Mouse (Mus musculus) forebrain, embryonic 13.5 days (tissue): ENCODE data around the gene Man2a1. TPM values are rescaled to one million over a fixed set of nuclear protein-coding genes. Genes with fewer than 3 reads are reported as not detected.

Experiments used
- ATAC-seq: fragments of 200-750 bp; cut with Nextera tagmentation; 2 replicates; pipeline ENCODE4 v1.8.0; 2017
- H3K27ac ChIP-seq: fragments of 300-500 bp; sonication (generic); 2 replicates; pipeline ENCODE4 v1.5.1; 2015; ENCODE audit warnings: inconsistent platforms, mild to moderate bottlenecking, moderate library complexity
- H3K27me3 ChIP-seq: fragments of 300-500 bp; sonication (generic); 2 replicates; pipeline ENCODE4 v1.6.1; 2015; ENCODE audit warnings: mild to moderate bottlenecking, inconsistent platforms
- H3K36me3 ChIP-seq: fragments of 300-500 bp; sonication (generic); 2 replicates; pipeline ENCODE4 v1.6.1; 2015; ENCODE audit warnings: mild to moderate bottlenecking, inconsistent platforms; ENCODE audit not compliant: poor library complexity, severe bottlenecking
- H3K4me1 ChIP-seq: fragments of 300-500 bp; sonication (generic); 2 replicates; pipeline ENCODE4 v1.6.1; 2015; ENCODE audit warnings: inconsistent platforms
- H3K4me2 ChIP-seq: fragments of 300-500 bp; sonication (generic); 2 replicates; pipeline ENCODE4 v1.6.1; 2015; ENCODE audit warnings: inconsistent platforms, mild to moderate bottlenecking, moderate library complexity
- H3K4me3 ChIP-seq: fragments of 300-500 bp; sonication (generic); 2 replicates; pipeline ENCODE4 v1.5.1; 2015; ENCODE audit warnings: mild to moderate bottlenecking, inconsistent platforms
- H3K9ac ChIP-seq: fragments of 300-500 bp; sonication (generic); 2 replicates; pipeline ENCODE4 v1.6.1; 2015; ENCODE audit warnings: mild to moderate bottlenecking, inconsistent platforms
- H3K9me3 ChIP-seq: fragments of 300-500 bp; sonication (generic); replicated peaks from 2 replicates; pipeline ENCODE4 v1.6.1; 2016; ENCODE audit warnings: inconsistent platforms
- WGBS: fragments of 180-500 bp; shearing (Covaris S2); methylation state at CpG from one replicate; pipeline ENCODE4 v1.1.7; 2015; 5-methylcytosine and 5-hydroxymethylcytosine counted together
- polyA plus RNA-seq: library from polyadenylated mRNA; unstranded; fragments of >200 nt; fragmentation: Nextera tagmentation; extraction: Ambion mirVana; gene quantifications from 2 replicates; pipeline ENCODE4 v1.2.1, GENCODE M21; 2015

Gene Man2a1
- polyA plus RNA-seq, 1 experiment from 2014 or later = 3.2 TPM

- Histone ChIP-seq H3K4me1 (0 out of 2 replicates have a peak, but pooled peaks cover 7% of the 10 kb centered on the region), H3K4me2 (no peak overlapping the region), H3K4me3 (no peak overlapping the region), H3K9me3 (no peaks in the 10 kb centered on the region), H3K36me3 (no peaks in the 10 kb centered on the region), H3K9ac (no peak overlapping the region), H3K27me3 (no peaks in the 10 kb centered on the region), H3K27ac (no peak overlapping the region)
- 84% methylated on average over 4 of the region's 4 CpGs for WGBS
- ATAC-seq = no peak
Measured at GRCm38 (mm10) chr17:64618996-64619395, 18.5 kb downstream of the Man2a1 start.

DNA sequence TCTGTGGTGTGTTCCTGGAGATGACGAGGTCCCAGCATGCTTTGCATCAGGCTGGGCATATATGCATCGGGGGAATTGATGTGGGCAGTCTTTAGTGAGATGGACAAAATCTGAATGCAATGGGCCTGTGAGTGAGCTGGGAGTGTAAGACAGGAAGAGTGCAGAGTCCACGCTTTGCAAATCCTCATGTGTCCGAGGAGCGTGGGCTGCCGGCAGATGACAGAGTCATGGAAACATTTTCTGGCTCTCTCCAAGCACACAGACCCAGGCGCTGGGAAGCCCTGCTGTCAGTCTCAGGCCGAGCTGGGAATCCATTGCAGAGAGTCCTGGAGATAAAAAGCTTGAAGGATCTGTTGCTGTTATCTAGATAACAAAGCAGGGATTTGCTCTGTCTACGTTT lies 19.6 kb downstream of the Man2a1 start:
- Histone ChIP-seq H3K4me1 (peaks cover 10% of the 10 kb centered on the region; the same call in 1 of the 2 replicates), H3K9ac (no peak overlapping the region), H3K27ac (no peak overlapping the region), H3K27me3 (no peaks in the 10 kb centered on the region), H3K9me3 (no peaks in the 10 kb centered on the region), H3K4me3 (no peak overlapping the region), H3K4me2 (no peak overlapping the region), H3K36me3 (no peaks in the 10 kb centered on the region)
- no peak for ATAC-seq
- whole genome bisulfite sequencing = 72% methylated on average over 9 of the region's 9 CpGs

- Histone ChIP-seq H3K27me3 (no peaks in the 10 kb centered on the region), H3K4me3 (no peak overlapping the region), H3K9ac (no peak overlapping the region), H3K36me3 (no peaks in the 10 kb centered on the region), H3K4me1 (peaks cover 10% of the 10 kb centered on the region; the same call in 1 of the 2 replicates), H3K27ac (no peak overlapping the region), H3K4me2 (no peak overlapping the region), H3K9me3 (no peaks in the 10 kb centered on the region)
- 86% methylated on average over 3 of the region's 3 CpGs for WGBS
- ATAC-seq = no peak
Measured at GRCm38 (mm10) chr17:64620627-64621026, 20.1 kb downstream of the Man2a1 start.

GRCm38 (mm10) chr17:64621226-64621625 lies 20.7 kb downstream of the Man2a1 start:
- H3K27me3 ChIP-seq = no peaks in the 10 kb centered on the region
- H3K9ac ChIP-seq = no peak overlapping the region
- ATAC-seq = no peak; the same call in 1 of the 2 replicates

DNA sequence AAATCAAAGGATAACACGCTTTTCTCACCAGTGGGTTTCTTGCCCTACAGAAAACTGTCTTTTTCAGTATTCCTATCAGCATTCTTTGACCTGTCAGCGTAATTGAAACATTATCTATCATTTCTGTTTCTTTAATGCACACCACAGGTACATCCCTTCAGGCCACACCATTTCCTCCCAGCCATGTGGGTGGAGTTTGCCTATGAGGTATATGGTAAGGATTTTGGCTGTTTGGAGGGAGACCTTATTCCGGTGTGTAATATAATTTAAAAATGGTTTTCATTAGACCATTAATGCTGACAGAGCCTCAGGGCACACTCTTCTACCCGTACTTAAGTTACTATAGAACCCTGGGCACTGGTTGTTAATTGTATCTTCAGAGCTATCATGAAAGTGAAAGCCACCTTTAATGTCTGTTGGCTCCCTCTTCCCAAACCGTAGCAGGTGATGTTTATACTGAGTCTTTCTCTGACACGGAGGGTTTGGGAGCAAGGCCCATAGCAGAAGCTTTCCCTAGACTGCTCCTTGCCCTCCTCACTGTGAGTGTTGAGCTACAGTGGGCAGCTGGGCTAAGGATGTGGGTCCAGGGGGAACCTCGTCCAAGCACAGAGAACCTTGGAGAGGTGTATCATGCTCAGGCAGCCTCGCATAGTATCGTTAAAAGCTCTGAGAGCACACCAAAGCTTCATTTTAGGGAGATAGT lies 21.3 kb downstream of the Man2a1 start:
- Histone ChIP-seq H3K4me1 (peaks cover 12% of the 10 kb centered on the region), H3K27ac (no peak overlapping the region), H3K9me3 (no peaks in the 10 kb centered on the region), H3K36me3 (no peaks in the 10 kb centered on the region), H3K4me3 (no peak overlapping the region), H3K9ac (no peak overlapping the region), H3K27me3 (no peaks in the 10 kb centered on the region), H3K4me2 (no peak overlapping the region)
- no peak for ATAC-seq
- 90% methylated on average over 9 of the region's 9 CpGs for WGBS

More at GRCm38 (mm10) chr17:64621226-64621625, 20.7 kb downstream of the Man2a1 start:
- H3K4me2 ChIP-seq = no peak overlapping the region
- 75% methylated on average over 8 of the region's 8 CpGs for WGBS
- H3K4me1 ChIP-seq = peaks cover 10% of the 10 kb centered on the region; the same call in 1 of the 2 replicates
- H3K27ac ChIP-seq = no peak overlapping the region
- H3K9me3 ChIP-seq = no peaks in the 10 kb centered on the region
- no peaks in the 10 kb centered on the region for H3K36me3 ChIP-seq
- no peak overlapping the region for H3K4me3 ChIP-seq

DNA sequence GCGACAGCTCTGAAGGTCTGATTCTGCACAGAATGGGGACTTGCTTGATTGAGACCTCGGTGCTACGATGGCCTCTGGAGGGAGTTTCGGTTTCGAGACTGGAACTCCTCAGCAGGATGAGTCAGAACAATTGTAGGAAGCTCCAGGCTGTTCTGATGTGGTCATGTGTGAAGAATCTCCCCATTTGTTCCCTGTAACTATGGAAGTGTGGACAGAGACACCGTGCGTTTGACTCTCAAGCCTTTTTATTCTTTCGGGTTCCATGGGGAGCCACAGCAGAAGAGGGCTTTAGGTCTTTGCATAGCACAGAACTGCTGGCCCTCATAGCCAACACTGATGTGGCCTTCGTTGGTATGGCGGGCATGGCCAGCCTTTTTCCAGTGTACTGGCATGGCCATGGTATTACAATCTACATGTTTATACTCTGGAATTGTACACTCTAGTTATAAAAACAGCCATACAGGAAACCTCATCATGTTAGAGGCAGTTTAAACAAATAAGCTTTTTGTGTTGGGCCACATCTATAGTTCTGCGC lies 21.9 kb downstream of the Man2a1 start:
- Histone ChIP-seq H3K4me3 (no peak overlapping the region), H3K4me1 (peaks cover 18% of the 10 kb centered on the region), H3K27me3 (no peaks in the 10 kb centered on the region), H3K4me2 (no peak overlapping the region), H3K36me3 (no peaks in the 10 kb centered on the region), H3K27ac (no peak overlapping the region), H3K9me3 (no peaks in the 10 kb centered on the region), H3K9ac (no peak overlapping the region)
- 81% methylated on average over 11 of the region's 11 CpGs for WGBS
- ATAC-seq = no peak

DNA sequence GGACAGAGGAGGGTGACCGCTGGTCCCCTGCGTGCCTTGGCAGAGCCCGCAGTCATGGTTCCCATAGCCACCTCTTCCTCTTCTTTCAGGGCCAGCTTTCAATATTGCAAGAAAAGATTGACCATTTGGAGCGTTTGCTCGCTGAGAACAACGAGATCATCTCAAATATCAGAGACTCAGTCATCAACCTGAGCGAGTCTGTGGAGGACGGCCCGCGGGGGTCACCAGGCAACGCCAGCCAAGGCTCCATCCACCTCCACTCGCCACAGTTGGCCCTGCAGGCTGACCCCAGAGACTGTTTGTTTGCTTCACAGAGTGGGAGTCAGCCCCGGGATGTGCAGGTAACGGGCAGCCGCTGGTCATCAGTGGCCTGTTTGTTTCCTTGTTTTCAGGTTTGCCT lies 23.9 kb downstream of the Man2a1 start:
- WGBS = 89% methylated on average over 15 of the region's 15 CpGs
- Histone ChIP-seq H3K27me3 (no peaks in the 10 kb centered on the region), H3K9me3 (no peaks in the 10 kb centered on the region), H3K4me2 (no peak overlapping the region), H3K27ac (no peak overlapping the region), H3K4me3 (no peak overlapping the region), H3K4me1 (peaks cover 18% of the 10 kb centered on the region), H3K9ac (no peak overlapping the region), H3K36me3 (no peaks in the 10 kb centered on the region)
- no peak for ATAC-seq

DNA sequence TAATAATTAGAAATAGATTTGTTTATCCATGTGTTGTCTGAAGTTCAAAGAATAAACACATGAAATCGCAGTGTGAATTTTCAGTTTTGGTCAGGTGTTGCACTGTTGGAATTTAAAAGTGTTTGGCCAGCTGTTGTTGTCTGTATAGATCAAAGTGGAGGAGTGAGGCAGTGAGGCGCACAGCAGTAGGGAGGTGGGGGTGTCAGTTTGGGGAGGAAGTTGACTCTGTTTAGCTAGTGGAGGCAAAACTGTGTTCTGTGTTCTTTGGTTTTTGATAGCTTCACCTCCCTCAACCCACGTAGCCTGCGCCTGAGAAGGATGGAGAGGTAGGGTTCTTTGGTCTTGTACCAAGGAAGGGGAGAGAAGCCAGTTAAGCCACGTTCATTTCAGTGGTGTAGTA lies 28.3 kb downstream of the Man2a1 start:
- no peak overlapping the region for H3K27ac ChIP-seq
- peaks cover 11% of the 10 kb centered on the region for H3K4me1 ChIP-seq
- 89% methylated on average over 5 of the region's 5 CpGs for WGBS

DNA sequence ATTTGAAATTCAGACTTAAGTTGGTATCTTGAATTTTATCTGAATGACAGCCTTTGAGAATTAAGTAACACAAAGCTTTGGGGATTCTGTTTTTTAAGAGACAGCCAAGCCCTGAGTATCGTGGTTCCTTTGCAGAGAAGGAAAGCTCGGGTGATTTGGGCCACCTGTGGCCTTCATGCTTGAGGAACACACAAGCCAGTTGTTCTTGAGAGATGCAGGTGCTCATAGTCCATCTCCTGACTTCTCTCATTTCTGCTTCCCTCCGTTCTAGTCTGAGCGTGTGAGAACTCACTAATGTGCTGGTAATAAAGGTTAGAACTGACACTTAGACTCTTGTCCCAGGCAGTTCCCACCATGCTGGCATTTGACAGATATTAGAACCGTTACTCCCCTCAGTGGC lies 28.9 kb downstream of the Man2a1 start:
- H3K27ac ChIP-seq = no peak overlapping the region
- no peak for ATAC-seq
- no peaks in the 10 kb centered on the region; the same call in 1 of the 2 replicates for H3K36me3 ChIP-seq
- no peak overlapping the region for H3K4me2 ChIP-seq
- WGBS = 89% methylated on average over 5 of the region's 5 CpGs
- H3K4me1 ChIP-seq = peaks cover 11% of the 10 kb centered on the region
- H3K4me3 ChIP-seq = no peak overlapping the region
- no peak overlapping the region for H3K9ac ChIP-seq
- H3K9me3 ChIP-seq = no peaks in the 10 kb centered on the region
- no peaks in the 10 kb centered on the region for H3K27me3 ChIP-seq

More for the DNA sequence above, 28.3 kb downstream of the Man2a1 start:
- Histone ChIP-seq H3K9me3 (no peaks in the 10 kb centered on the region), H3K4me2 (no peak overlapping the region), H3K36me3 (no peaks in the 10 kb centered on the region; the same call in 1 of the 2 replicates), H3K9ac (no peak overlapping the region), H3K4me3 (no peak overlapping the region), H3K27me3 (no peaks in the 10 kb centered on the region)
- ATAC-seq = no peak

DNA sequence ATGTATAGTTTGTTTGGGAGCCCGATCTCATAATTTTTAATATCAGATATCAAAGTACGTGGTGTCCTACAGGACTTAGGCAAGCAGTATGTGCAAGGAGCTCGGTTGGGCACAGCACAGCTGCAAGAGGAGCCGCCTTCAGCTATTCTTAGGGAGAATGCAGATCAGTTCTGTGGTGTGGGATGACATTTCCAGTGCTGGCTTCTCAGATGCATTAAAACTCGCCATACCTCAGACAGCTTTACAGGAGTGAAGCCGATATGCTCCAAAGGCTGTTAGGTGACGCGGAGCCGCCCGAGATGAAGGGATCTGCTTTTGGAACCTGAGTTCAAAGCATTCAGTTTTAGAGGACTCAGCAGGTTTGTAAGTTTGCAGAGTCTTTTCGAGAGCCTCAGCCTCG lies 30.0 kb downstream of the Man2a1 start:
- ATAC-seq = no peak
- Histone ChIP-seq H3K9me3 (no peaks in the 10 kb centered on the region), H3K4me2 (no peak overlapping the region), H3K4me1 (peaks cover 8% of the 10 kb centered on the region; the same call in 1 of the 2 replicates), H3K36me3 (no peaks in the 10 kb centered on the region; the same call in 1 of the 2 replicates), H3K27ac (no peak overlapping the region), H3K27me3 (no peaks in the 10 kb centered on the region), H3K9ac (no peak overlapping the region), H3K4me3 (no peak overlapping the region)
- WGBS = 95% methylated on average over 12 of the region's 12 CpGs

- WGBS = 84% methylated on average over 8 of the region's 8 CpGs
Measured at GRCm38 (mm10) chr17:64637868-64638537, 37.5 kb downstream of the Man2a1 start.

GRCm38 (mm10) chr17:64641376-64641775 lies 40.8 kb downstream of the Man2a1 start:
- Histone ChIP-seq H3K4me3 (no peak overlapping the region), H3K4me2 (no peak overlapping the region), H3K27ac (no peak overlapping the region), H3K27me3 (no peaks in the 10 kb centered on the region), H3K9ac (no peak overlapping the region), H3K4me1 (0 out of 2 replicates have a peak, but pooled peaks cover 6% of the 10 kb centered on the region), H3K36me3 (no peaks in the 10 kb centered on the region), H3K9me3 (no peaks in the 10 kb centered on the region)
- ATAC-seq = no peak
- WGBS = 80% methylated on average over 3 of the region's 3 CpGs

More at GRCm38 (mm10) chr17:64637868-64638537, 37.5 kb downstream of the Man2a1 start:
- Histone ChIP-seq H3K9me3 (no peaks in the 10 kb centered on the region), H3K27me3 (no peaks in the 10 kb centered on the region), H3K9ac (no peak overlapping the region), H3K27ac (no peak overlapping the region), H3K4me3 (no peak overlapping the region), H3K4me1 (no peaks in the 10 kb centered on the region), H3K36me3 (no peaks in the 10 kb centered on the region), H3K4me2 (no peak overlapping the region)
- ATAC-seq = no peak
